Mouse (Mus musculus) hematopoietic stem cell, adult 5-6 weeks (primary cell): ENCODE results near the gene Ugt1a1. TPM values are rescaled to one million over a fixed set of nuclear protein-coding genes. Genes with fewer than 3 reads are reported as not detected.

ENCODE experiments used
- ATAC-seq, 2 experiments: fragments of 125-278 bp in 1 of 2; replicated peaks in 1 of 2; 2 replicates each; pipeline ENCODE4 v1.8.0; 2016 to 2017; ENCODE audit warnings: inconsistent platforms in 2 of 2, mild to moderate bottlenecking in 2 of 2, moderate number of reproducible peaks in 2 of 2, low read depth in 1 of 2, moderate TSS enrichment in 1 of 2; ENCODE audit not compliant: low FRiP score in 2 of 2, poor library complexity in 2 of 2, severe bottlenecking in 2 of 2, insufficient read depth in 1 of 2, low TSS enrichment in 1 of 2
- total RNA-seq: library from RNA; stranded (forward); fragments of 172-1452, 232-1000 nt; gene quantifications from 2 replicates; pipeline ENCODE4 v1.2.3, GENCODE M21; 2017

Gene Ugt1a1
- total RNA-seq, 1 experiment from 2014 or later, result not detected

DNA sequence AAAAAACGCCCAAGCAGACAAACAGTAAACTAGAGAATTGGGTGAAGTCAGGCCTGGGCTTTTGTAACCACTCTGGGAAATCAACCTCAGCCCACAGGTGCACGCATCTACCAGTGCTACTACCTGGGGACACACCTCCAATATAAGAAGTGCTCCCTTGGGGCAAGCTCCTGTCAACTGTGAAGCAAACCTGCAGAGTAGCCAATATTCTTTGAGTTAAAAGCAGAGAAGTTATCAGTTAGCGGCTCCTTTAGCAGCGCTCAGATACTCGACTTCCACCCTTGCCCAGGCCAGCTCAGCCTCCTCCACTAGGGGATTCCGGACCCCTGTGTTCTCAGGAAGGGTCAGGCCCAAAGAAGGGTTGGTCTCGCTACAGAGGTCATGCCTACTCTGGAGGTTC, 49.9 kb downstream of the Ugt1a1 start:
- ATAC-seq, result no peak

DNA sequence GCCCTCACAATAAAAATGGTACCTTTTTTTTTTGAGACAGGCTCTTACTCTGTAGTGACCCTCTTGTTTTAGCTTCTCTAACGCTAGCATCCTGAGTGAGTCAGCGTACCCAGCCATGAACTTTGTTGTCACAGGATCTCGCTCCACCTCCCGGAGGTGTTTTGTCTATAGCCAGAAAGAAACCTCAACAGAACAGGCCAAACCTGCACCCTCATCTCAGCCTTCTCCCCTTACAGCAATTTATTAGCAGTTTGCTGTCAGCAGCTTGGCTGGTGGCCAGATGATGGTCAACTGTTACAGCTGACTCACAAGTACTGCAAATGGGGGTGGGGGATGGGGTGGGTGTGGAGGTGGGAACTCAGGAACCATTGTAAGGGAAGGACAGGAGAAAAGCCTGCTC, 50.5 kb downstream of the Ugt1a1 start:
- peak; percentile 20 to 23 for ATAC-seq

DNA sequence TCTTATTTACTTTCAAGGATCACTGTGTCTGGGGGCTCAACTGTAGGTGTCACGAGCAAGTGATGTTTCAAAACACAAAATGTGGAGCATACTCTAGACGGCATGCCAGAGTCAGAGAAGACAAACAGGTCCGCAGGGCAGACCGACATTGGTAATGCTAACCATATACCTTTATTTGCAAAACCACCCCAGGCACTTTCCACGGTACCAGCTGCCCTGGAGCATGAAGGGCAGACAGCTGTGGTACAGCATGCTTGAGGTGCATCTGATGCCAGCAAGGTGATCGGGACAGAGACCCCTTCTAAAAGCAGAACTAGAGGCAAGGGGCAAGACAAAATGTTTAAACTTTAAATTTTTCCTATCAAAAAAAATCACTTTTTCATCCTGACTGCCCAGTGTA, 51.2 kb downstream of the Ugt1a1 start:
- ATAC-seq, result no peak

- ATAC-seq, result no peak
Measured at GRCm38 (mm10) chr1:88263778-88264177, 52.0 kb downstream of the Ugt1a1 start.

DNA sequence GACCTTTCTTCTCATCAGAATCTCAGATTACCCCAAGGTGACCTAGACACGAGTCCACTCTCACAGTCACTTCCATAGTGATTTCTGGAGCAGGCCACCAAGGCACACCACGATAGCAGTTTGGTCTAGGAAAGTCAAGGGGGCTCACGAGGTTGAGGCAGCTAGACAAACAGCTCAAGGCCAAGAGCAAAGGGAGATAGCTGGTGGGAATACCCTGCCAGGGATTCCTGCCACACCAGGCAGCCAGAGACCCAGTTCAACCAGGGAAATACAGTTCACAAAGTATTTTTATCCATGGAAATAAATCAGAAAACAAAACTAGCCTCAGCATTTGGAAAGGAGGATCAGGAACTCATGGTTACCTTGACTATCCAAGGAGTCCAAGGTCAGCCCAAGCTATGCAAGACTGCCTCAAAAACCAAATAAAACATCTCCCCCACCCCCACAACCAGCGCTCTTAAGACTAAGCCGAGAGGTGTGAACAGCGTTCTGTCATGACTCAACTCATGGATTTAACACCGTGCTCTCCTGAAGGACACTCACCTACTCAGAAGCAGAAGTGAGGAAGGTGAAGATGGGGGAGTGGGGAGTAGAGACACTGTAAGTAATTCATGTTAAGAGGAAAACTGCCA, 52.6 kb downstream of the Ugt1a1 start:
- ATAC-seq, result no peak

DNA sequence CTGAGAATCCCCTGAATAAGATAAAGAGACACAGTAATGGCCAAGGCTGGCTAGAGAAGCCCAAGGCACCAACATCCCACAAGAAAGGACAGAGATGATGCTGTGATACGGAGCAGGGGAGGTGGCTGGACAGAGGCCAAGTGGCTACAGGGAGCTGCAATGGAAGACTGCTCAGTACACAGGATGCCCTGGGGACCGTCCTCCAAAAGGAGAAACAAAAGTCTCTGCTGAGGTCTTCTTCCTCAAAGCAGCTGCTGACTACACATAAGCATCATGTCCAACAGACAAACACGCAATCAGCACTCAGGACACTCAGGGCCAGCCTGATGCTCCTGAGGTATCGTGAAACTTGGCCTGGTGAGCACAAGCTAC, 53.1 kb downstream of the Ugt1a1 start:
- no peak for ATAC-seq

DNA sequence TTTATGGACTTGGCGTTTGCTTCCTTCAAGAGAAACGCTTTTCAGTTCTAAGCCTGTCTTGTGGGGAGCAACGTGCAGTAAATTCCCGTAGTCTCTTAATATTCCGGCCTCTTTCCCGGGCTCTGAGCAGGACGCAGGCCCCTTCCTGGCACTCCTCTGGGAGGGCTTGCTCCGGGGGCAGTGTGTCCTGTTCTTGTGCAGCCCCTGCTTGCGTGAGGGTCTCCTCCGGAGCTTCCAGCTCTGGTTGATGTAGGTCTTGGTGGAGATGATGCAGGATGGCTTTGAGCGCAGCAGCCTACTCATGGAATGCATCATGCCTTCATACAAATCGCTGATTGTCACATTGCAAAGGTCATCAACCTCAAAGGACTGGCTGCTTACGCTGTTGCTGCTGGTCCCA, 54.4 kb downstream of the Ugt1a1 start:
- ATAC-seq, result no peak

GRCm38 (mm10) chr1:88267489-88267888, 55.7 kb downstream of the Ugt1a1 start:
- ATAC-seq, result no peak

DNA sequence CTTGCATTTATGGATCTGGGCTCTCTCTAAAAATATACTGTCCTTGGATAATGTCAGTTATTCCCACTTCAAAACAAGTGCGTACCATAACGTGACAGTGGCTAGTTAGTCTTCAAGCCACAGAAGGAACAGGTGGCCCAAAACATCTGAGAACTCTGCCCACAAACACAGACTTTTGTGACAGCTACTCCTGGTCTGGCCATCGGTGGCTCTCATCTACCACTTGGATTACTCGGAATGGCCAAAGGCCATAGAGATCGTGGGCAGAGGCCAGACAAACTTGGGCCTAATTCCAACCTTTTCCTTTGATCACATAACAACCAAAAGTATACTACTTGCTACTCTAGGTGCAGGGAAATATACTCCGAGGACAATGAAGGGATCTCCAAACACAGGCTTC, 56.3 kb downstream of the Ugt1a1 start:
- ATAC-seq, result no peak

Other genes starting within 250 kb of the Ugt1a1 start
- gene Usp40, start 203.4 kb upstream of the Ugt1a1 start, total RNA-seq, result 24.8 and 31.1 TPM in 2 replicates
- not detected in 2 replicates for gene Ugt1a10, start 156.6 kb upstream of the Ugt1a1 start, total RNA-seq
- not detected in 2 replicates for gene Ugt1a9, start 141.2 kb upstream of the Ugt1a1 start, total RNA-seq
- not detected in 2 replicates for gene Ugt1a8, start 124.1 kb upstream of the Ugt1a1 start, total RNA-seq
- 42.9 and 52.3 TPM in 2 replicates for gene Ugt1a7c, start 116.9 kb upstream of the Ugt1a1 start, total RNA-seq
- 0.63 TPM in 1 of 2 replicates, not detected in the other for gene Ugt1a6b, start 108.7 kb upstream of the Ugt1a1 start, total RNA-seq
- 1.4 and 5.3 TPM in 2 replicates for gene Ugt1a6a, start 77.2 kb upstream of the Ugt1a1 start, total RNA-seq
- 0.25 and 0.65 TPM in 2 replicates for gene Ugt1a5, start 45.9 kb upstream of the Ugt1a1 start, total RNA-seq
- 0.25 TPM in 1 of 2 replicates, not detected in the other for gene Ugt1a2, start 11.4 kb upstream of the Ugt1a1 start, total RNA-seq
- 0.25 TPM in 1 of 2 replicates, not detected in the other for gene Dnajb3, start 6.2 kb upstream of the Ugt1a1 start, total RNA-seq
- gene Mroh2a, start 15.0 kb downstream of the Ugt1a1 start, total RNA-seq, result 0.05 and 0.44 TPM in 2 replicates
- 206 and 220 TPM in 2 replicates for gene Hjurp, start 65.7 kb downstream of the Ugt1a1 start, total RNA-seq
- not detected in 2 replicates for gene Trpm8, start 65.7 kb downstream of the Ugt1a1 start, total RNA-seq
- gene Spp2, start 195.0 kb downstream of the Ugt1a1 start, total RNA-seq, result not detected in 2 replicates